Mouse (Mus musculus) cerebellum, adult 8-10 months (tissue): ENCODE measurements at regions not wholly inside any gene's neighbourhood (a gene's known extent, or its start where the extent isn't known, plus 50 kb on each side); places are given as distances from the start of the nearest gene placed in this dataset.

Experiments
- DNase-seq: peaks from one replicate; pipeline ENCODE4 v3.0.0; 2022

DNA sequence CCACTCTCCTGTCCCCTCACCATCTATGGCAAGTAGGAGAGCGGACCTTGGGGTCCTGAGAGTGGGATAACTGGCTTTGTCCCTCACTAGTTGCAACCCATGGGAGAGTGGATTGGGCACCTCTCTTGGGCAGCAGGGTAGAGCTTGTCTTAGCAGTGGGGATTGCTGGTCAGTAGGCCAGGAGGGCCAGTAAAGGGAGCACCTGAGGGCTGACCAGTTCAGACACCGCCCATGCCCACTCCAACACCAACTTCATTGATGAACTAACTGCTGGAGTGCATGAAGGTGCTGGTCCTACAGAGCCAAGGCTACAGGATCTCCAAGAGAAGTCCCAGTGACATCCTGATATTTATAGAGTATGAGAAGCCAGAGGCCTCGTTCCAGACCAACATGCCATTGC is 299.9 kb upstream of the Cntn6 start:
- no peak for DNase-seq

DNA sequence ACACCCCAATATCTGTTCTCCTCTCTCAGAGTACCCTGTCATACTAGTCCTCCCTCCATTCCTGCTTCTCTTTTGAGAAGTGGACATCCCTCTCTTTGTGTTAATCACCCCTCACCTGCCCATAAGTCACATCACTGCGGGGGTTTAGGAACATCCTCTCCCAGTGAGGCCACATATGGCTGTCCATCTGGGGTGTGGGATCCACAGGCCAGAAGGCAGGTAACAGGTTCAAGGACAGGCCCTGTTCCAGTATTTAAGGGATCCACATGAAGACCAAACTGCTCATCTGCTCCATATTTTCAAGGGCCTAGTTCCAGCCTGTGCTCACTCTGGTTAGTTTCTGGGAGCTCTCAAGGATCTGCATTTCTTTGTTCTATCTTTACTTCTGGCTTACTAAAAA is 285.2 kb upstream of the Cntn6 start:
- DNase-seq = peak; percentile 33
